Mouse (Mus musculus) thymus, postnatal 25 days (tissue): ENCODE data around the gene Nudt2.

Source experiments
- DNase-seq: peaks from one replicate; pipeline ENCODE4 v3.0.0; 2022

The Nudt2 gene

GRCm38 (mm10) chr4:41523839-41524238, 58.9 kb downstream of the Nudt2 start:
- no peak for DNase-seq

DNA sequence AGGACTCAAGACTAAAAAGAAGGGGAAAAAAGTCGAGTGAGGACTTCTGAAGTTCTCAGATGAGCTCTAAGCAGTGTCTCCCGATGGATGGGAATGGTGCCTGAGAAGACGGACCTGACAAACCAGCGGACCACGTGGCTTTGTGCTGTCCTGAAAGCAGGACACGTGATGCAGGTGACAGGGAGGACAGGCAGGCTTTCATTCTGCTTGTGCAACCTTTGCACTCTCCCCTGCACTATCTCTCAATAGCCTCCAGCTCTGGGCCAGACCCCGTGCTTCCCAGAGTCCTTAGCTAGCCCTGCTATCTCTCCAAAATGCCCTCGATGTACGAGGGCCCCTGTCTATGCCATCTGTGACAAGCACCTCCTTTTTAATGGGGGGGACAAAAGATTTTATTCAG, 59.9 kb downstream of the Nudt2 start:
- DNase-seq = no peak

DNA sequence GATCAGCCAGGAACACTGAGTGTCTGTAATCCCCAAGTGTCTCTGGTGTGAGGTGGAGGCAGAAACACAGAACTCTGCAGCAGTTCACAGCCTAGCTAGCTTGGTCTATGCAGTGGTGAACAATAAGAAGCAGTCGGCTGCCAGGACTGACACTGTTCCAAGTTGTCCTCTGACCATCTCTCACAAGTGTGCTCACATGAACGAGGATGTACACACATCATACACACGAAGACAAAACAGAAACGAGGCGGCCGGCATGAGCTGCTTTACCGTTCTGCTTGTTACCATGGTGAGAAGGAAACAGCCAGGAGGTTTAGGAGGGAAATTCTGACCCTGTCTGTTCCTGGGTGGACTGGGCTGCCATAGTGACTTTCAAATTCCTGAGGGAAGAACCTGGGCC, 61.6 kb downstream of the Nudt2 start:
- no peak for DNase-seq

DNA sequence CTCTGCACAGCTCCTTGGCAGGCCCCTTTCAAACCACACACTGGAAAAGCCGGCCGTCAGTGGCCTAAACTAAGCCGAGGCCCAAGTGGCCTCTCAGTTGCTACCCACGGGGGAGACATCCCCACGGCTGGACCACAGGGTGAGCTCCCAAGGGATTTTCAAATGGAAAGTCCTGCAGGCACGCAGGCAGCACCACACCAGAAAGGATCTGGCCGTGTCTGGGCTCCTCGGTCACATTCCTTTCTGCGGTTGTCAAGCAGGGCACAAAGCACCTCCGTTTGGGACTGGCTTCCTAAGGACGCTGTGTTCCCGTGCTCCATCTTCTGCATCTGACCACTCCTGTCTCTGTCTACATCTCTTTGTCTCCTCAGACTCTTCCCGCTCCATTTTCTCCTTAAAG, 62.1 kb downstream of the Nudt2 start:
- no peak for DNase-seq

DNA sequence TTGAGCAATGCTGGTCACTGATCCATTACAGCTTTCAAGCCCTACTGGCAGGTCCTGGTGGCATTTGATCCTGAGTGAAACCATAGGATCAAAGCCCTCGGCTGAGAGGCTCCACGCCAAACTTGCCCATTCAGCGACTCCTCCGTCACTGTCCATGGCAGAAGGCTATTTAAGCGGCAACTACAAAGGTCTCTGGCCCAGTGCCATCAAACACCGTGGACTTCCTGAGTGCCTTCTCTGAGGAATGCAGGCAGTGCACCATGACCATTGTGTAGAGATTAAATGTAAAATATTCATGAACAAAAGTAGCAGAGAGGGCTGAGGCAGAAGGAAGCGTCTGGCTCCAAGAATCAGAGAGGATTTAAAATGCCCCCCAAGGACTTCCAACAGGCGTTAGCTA, 63.0 kb downstream of the Nudt2 start:
- no peak for DNase-seq
